Mouse (Mus musculus) stomach, postnatal 0 days (tissue): ENCODE results near the gene Ehd2.

Source experiments
- CTCF ChIP-seq: IDR thresholded peaks from 2 replicates; pipeline ENCODE4 v1.5.1; 2016; ENCODE audit warnings: antibody characterized with exemption, low read depth, mild to moderate bottlenecking, moderate library complexity
- EP300 ChIP-seq: optimal IDR thresholded peaks from 2 replicates; pipeline ENCODE3; 2016; ENCODE audit warnings: antibody characterized with exemption

DNA sequence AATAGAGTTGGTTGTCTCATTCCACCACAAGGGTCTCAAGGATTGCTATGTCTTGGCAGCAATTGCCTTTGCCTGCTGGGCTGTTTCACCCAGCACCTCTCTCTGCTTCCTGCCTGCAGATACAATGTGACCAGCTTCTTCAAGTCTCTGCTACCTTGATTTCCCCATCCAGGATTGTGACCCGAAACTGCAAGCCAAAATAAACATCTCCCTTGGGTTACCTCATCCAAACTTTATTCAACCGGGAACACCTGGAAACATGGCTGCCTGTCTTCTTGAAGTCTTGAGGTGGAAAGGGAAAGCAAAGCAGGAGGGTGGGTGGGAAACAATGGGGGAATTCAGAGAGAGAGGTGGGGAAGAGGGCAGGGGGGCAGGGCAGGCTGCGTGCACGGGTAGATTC lies 50.4 kb downstream of the Ehd2 start:
- no peak for TF ChIP-seq CTCF
- TF ChIP-seq EP300, result no peak
